Mouse (Mus musculus): Measurements from ENCODE around the gene Fancc. TPM values are rescaled to one million over a fixed set of nuclear protein-coding genes. Genes with fewer than 3 reads are reported as not detected.

Fancc gene
- polyA plus RNA-seq, 1 experiment from 2014 or later = 16.1 TPM

- H3K9ac ChIP-seq = no peak overlapping the region
- 87% methylated on average over 9 of the region's 9 CpGs for WGBS
- no peaks in the 10 kb centered on the region for H3K36me3 ChIP-seq (replicated peaks)
- no peak for ATAC-seq (replicated peaks)
- H3K9me3 ChIP-seq = no peaks in the 10 kb centered on the region
- no peaks in the 10 kb centered on the region for H3K27me3 ChIP-seq (replicated peaks)
- H3K4me1 ChIP-seq = no peaks in the 10 kb centered on the region
- H3K4me3 ChIP-seq = no peak overlapping the region
- H3K4me2 ChIP-seq = no peak overlapping the region
- no peak overlapping the region for H3K27ac ChIP-seq
These were observed 86.3 kb downstream of the Fancc start for GRCm38 (mm10) chr13:63410578-63411298.

GRCm38 (mm10) chr13:63405151-63405550 lies 91.9 kb downstream of the Fancc start:
- H3K27me3 ChIP-seq (replicated peaks) = no peaks in the 10 kb centered on the region
- 84% methylated on average over 4 of the region's 4 CpGs for WGBS
- no peaks in the 10 kb centered on the region for H3K4me1 ChIP-seq
- no peak overlapping the region for H3K27ac ChIP-seq
- no peak for ATAC-seq (replicated peaks)
- H3K36me3 ChIP-seq (replicated peaks) = no peaks in the 10 kb centered on the region
- H3K4me3 ChIP-seq = no peak overlapping the region
- H3K9ac ChIP-seq = no peak overlapping the region
- H3K9me3 ChIP-seq = no peaks in the 10 kb centered on the region
- no peak overlapping the region for H3K4me2 ChIP-seq

GRCm38 (mm10) chr13:63404657-63405056 lies 92.4 kb downstream of the Fancc start:
- WGBS = 93% methylated on average over 2 of the region's 2 CpGs
- Histone ChIP-seq H3K27ac (no peak overlapping the region), H3K4me2 (no peak overlapping the region), H3K9ac (no peak overlapping the region), H3K9me3 (no peaks in the 10 kb centered on the region), H3K4me3 (no peak overlapping the region), H3K36me3 (replicated peaks) (no peaks in the 10 kb centered on the region), H3K27me3 (replicated peaks) (no peaks in the 10 kb centered on the region), H3K4me1 (no peaks in the 10 kb centered on the region)
- no peak for ATAC-seq (replicated peaks)

- Histone ChIP-seq H3K4me3 (no peak overlapping the region), H3K4me1 (no peaks in the 10 kb centered on the region), H3K36me3 (replicated peaks) (no peaks in the 10 kb centered on the region), H3K27me3 (replicated peaks) (no peaks in the 10 kb centered on the region), H3K9ac (no peak overlapping the region), H3K9me3 (no peaks in the 10 kb centered on the region), H3K27ac (no peak overlapping the region), H3K4me2 (no peak overlapping the region)
- ATAC-seq (replicated peaks) = no peak
- WGBS = 80% methylated on average over 2 of the region's 2 CpGs
These were observed 94.3 kb downstream of the Fancc start for GRCm38 (mm10) chr13:63402823-63403222.

- H3K36me3 ChIP-seq (replicated peaks) = no peaks in the 10 kb centered on the region
- no peaks in the 10 kb centered on the region for H3K27me3 ChIP-seq (replicated peaks)
- no peak overlapping the region for H3K9ac ChIP-seq
- no peak overlapping the region for H3K27ac ChIP-seq
- H3K4me2 ChIP-seq = no peak overlapping the region
- no peaks in the 10 kb centered on the region for H3K9me3 ChIP-seq
- 96% methylated on average over 6 of the region's 6 CpGs for WGBS
- H3K4me1 ChIP-seq = no peaks in the 10 kb centered on the region
- no peak for ATAC-seq (replicated peaks)
- H3K4me3 ChIP-seq = no peak overlapping the region
These were observed 97.0 kb downstream of the Fancc start for GRCm38 (mm10) chr13:63400069-63400468.

GRCm38 (mm10) chr13:63397420-63397819 lies 99.7 kb downstream of the Fancc start:
- ATAC-seq (replicated peaks) = no peak
- no peak overlapping the region for H3K9ac ChIP-seq
- no peaks in the 10 kb centered on the region for H3K9me3 ChIP-seq
- H3K27me3 ChIP-seq (replicated peaks) = no peaks in the 10 kb centered on the region
- 95% methylated on average over 1 of the region's 1 CpGs for WGBS
- H3K4me3 ChIP-seq = no peak overlapping the region
- H3K4me2 ChIP-seq = no peak overlapping the region
- H3K36me3 ChIP-seq (replicated peaks) = no peaks in the 10 kb centered on the region
- H3K4me1 ChIP-seq = no peaks in the 10 kb centered on the region
- H3K27ac ChIP-seq = no peak overlapping the region

- H3K4me1 ChIP-seq = no peaks in the 10 kb centered on the region
- no peaks in the 10 kb centered on the region for H3K27me3 ChIP-seq (replicated peaks)
- ATAC-seq (replicated peaks) = no peak
- WGBS = 87% methylated on average over 7 of the region's 7 CpGs
- H3K4me2 ChIP-seq = no peak overlapping the region
- no peak overlapping the region for H3K4me3 ChIP-seq
- no peaks in the 10 kb centered on the region for H3K36me3 ChIP-seq (replicated peaks)
- no peaks in the 10 kb centered on the region for H3K9me3 ChIP-seq
- no peak overlapping the region for H3K27ac ChIP-seq
- no peak overlapping the region for H3K9ac ChIP-seq
These were observed 102.6 kb downstream of the Fancc start for GRCm38 (mm10) chr13:63394304-63395063.

GRCm38 (mm10) chr13:63385234-63385633 lies 111.8 kb downstream of the Fancc start:
- H3K27ac ChIP-seq = no peak overlapping the region
- no peaks in the 10 kb centered on the region for H3K9me3 ChIP-seq
- H3K4me3 ChIP-seq = no peak overlapping the region
- H3K9ac ChIP-seq = no peak overlapping the region
- H3K4me2 ChIP-seq = no peak overlapping the region
- no peak for ATAC-seq (replicated peaks)
- 87% methylated on average over 2 of the region's 2 CpGs for WGBS
- H3K36me3 ChIP-seq (replicated peaks) = no peaks in the 10 kb centered on the region
- no peaks in the 10 kb centered on the region for H3K27me3 ChIP-seq (replicated peaks)
- no peaks in the 10 kb centered on the region for H3K4me1 ChIP-seq

- ATAC-seq (replicated peaks) = no peak
- Histone ChIP-seq H3K9ac (no peak overlapping the region), H3K9me3 (no peaks in the 10 kb centered on the region), H3K27ac (no peak overlapping the region), H3K4me2 (no peak overlapping the region), H3K27me3 (replicated peaks) (no peaks in the 10 kb centered on the region), H3K4me3 (no peak overlapping the region), H3K4me1 (no peaks in the 10 kb centered on the region), H3K36me3 (replicated peaks) (no peaks in the 10 kb centered on the region)
- 90% methylated on average over 3 of the region's 3 CpGs for WGBS
These were observed 112.3 kb downstream of the Fancc start for GRCm38 (mm10) chr13:63384775-63385174.

GRCm38 (mm10) chr13:63382206-63382605 lies 114.9 kb downstream of the Fancc start:
- Histone ChIP-seq H3K9me3 (no peaks in the 10 kb centered on the region), H3K4me1 (no peaks in the 10 kb centered on the region), H3K27me3 (replicated peaks) (no peaks in the 10 kb centered on the region), H3K36me3 (replicated peaks) (no peaks in the 10 kb centered on the region), H3K27ac (no peak overlapping the region), H3K9ac (no peak overlapping the region), H3K4me3 (no peak overlapping the region), H3K4me2 (no peak overlapping the region)
- 78% methylated on average over 2 of the region's 2 CpGs for WGBS
- ATAC-seq (replicated peaks) = no peak

- no peaks in the 10 kb centered on the region for H3K9me3 ChIP-seq
- H3K4me3 ChIP-seq = no peak overlapping the region
- H3K27me3 ChIP-seq (replicated peaks) = no peaks in the 10 kb centered on the region
- no peak overlapping the region for H3K4me2 ChIP-seq
- no peak for ATAC-seq (replicated peaks)
- no peak overlapping the region for H3K9ac ChIP-seq
- no peaks in the 10 kb centered on the region for H3K4me1 ChIP-seq
- H3K27ac ChIP-seq = no peak overlapping the region
- H3K36me3 ChIP-seq (replicated peaks) = no peaks in the 10 kb centered on the region
- 89% methylated on average over 7 of the region's 7 CpGs for WGBS
These were observed 123.5 kb downstream of the Fancc start for GRCm38 (mm10) chr13:63373460-63374166.

- Histone ChIP-seq H3K4me3 (no peak overlapping the region), H3K4me2 (no peak overlapping the region), H3K36me3 (replicated peaks) (no peaks in the 10 kb centered on the region), H3K9me3 (no peaks in the 10 kb centered on the region), H3K9ac (no peak overlapping the region), H3K27me3 (replicated peaks) (no peaks in the 10 kb centered on the region), H3K4me1 (no peaks in the 10 kb centered on the region), H3K27ac (no peak overlapping the region)
- ATAC-seq (replicated peaks) = no peak
- 90% methylated on average over 3 of the region's 3 CpGs for WGBS
These were observed 135.3 kb downstream of the Fancc start for GRCm38 (mm10) chr13:63361755-63362154.
